Mouse (Mus musculus) v-Abl transformed pro-B cells (cell line): ENCODE data around the gene Mgam.
"Not testable (repeated sequence)": the region's sequence is repeated elsewhere in the genome, so short reads cannot be mapped to it uniquely, and the experiment has no call there.

ENCODE experiments used
- in situ Hi-C, 2 experiments: fragments of 400-800 bp; cut with MboI; formaldehyde crosslinking; loops; one replicate each; pipeline ENCODE4 v1.15.1; 2025; ENCODE audit not compliant: unreplicated experiment in 2 of 2

Gene Mgam

DNA sequence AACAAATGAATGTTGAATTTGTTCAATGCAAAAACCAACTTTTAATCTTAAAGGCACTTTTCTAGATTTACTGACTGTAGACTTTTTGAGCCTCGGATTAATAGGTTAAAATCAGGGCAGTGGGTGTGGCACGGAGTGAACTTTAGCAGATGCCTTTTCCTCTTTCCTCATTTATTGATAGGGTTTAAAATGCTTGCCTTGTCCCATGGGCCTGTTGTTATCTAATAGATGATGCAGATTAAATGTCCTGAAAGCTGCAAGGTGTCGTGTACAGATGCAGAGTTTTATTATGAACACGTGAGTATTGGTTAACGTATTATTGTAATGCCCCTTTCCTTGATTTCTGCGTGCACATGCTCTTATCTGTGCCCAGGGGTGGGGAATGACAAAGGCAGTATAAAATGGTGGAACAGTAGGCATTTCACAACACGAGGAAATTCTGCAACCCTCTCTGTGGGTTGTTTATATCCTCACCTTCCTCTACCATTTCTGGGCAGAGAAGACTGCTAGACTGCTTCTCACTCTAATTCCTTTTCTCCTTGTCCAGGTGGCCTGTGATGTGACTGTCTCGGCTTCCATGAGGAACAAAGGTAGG lies at the start of gene Mgam:
Gene Mgam, plus strand, starts transcription at position 426 of the 595 bp plus-strand sequence.
- in situ Hi-C loops: no loop called here

DNA sequence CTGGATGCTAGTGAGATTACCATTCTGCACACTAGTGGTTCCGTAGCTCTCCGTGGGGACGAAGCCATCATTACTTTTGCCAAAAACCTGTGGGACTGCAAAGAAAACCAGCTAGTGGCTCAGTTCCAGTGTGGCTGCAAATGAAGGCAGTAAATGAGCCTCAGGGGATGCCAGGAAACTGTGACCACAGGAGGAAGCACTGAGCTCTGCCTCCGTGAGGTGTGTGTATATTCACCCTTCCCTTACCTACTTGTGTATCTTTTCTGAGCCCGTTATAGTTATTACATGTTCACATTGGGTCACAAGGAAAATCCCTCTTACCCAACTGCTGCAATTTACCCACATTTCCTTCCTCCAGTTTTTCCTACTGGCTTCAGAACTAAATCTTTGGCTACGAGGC lies 44.3 kb upstream of the Mgam start:
- in situ Hi-C loops: no loop called here

DNA sequence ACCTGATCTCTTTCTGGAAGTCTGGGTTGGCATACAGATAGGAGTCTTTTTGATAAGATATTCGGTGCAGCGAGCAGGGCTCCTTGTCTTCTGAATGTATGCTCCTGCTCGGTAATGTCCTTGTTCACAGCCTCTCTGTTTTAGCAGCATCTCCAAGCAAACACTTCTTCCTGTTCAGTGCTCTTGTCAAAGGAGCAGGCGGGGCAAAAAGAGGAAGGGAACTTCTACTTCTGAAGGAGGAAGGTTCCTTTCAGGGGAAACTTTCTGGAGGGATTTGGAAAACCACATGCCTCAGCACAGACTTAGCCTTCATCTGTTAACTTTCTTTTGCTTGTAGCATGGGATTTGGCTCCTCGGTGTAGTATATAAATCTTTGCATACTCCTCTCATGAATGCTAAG lies 43.0 kb upstream of the Mgam start, which contains the start of gene Clec5a:
Gene Clec5a, minus strand, starts transcription at position 177 of the 400 bp plus-strand sequence.
- in situ Hi-C loops: no loop called here

DNA sequence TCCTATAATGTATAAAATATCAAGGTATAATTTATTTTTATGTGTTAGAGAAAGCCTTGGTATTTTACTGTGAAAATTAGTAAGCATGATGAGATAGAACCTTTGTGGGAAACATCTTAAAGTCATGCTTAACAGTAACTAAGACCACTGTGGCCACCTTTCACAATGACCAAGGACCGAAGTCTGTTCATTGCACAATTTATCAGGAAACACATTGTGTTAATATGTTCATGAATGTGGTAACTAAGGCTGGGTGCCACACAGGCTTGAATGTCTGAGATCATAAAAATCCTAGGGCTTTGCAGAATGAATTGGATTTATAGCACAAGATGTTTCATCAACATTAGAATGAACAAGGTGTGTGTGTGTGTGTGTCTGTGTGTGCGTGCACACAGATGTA lies 40.3 kb upstream of the Mgam start:
- in situ Hi-C loops: no loop called here

DNA sequence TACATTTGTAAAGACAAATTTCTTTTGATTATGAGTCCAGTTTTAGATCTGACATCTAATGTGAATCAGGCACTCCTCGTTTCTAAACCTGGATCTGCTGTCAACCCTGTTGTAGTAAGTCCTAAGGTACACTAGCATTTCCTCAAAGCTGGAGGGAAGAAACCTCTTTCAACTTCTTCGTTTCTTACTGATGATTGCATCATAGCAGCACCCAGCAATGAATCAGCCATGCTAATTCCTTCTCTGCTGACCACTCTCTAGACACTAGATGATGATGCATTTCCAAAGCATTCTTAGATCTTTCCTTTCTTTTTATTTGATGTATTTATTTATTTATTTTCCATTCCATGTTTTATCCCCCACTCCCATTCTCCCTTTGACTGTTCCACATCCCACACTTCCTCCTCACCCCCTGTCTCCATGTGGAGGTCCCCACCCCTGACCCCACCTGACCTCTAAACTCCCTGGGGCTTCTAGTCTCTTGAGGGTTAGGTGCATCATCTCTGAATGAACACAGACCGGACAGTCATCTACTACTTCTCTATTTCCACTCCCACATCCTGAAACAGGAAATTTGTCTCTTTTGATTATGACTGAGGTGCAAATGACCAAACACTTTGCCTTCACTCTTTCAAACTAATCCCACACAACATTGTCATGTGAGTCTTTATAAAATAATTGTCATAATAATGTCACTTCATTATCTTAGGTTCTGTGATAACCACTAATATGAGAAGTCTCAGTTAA lies 33.7 kb upstream of the Mgam start:
- in situ Hi-C loops: no loop called here

DNA sequence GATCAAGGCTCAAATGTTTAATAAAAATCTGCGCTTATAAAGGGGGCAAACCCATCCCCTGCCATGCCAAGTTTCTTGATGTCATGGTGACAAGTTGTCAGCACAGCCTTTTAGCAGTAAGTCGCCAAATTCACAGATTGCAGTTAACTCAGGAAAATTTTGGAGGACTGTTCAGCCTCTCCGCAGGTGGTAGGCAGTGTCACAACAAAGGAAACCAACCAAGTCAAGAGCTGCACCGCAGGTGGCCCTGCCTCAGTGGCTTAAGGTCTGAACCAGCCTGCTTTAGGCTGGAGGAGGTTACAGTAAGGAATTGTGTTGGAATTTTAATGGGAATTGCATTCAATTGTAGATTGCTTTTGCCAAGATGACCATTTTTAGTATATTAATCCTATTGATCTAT lies 30.1 kb upstream of the Mgam start:
- in situ Hi-C loops: not testable (repeated sequence)

DNA sequence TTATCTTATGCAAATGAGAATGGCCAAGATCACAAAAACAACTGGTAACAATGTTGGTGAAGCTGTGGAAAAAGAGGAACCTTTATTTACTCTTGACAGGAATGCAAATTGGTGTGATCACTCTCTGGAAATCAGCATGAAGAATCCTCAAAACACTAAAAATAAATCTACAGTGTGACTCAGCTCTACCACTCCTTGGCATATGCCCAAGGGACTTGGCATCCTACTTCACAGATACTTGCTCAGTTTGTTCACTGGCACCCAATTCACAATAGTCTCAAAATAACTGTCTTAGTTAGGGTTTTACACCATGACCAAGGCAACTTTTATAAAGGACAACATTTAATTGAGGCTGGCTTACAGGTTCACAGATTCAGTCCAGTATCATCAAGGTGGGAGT lies 21.2 kb upstream of the Mgam start:
- in situ Hi-C loops: no loop called here

DNA sequence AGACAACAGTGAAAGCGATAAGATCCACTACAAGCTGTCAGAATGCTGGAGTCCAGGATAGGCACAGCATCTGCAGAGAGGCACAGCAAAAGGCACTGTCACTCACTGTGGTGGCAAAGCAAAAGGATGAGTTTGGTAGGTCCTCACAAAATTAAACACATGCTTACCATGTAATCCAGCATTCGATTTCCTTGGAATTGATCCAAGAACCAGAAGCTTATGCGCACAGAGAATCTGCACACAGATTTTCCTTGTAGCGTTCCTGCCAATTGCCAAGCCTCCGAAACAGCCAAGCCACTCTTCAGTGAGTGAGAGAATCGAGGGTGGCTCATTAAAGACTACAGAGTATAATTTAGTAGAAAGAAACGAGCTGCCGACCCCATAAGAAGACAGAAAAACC lies 18.4 kb upstream of the Mgam start:
- in situ Hi-C loops: no loop called here

DNA sequence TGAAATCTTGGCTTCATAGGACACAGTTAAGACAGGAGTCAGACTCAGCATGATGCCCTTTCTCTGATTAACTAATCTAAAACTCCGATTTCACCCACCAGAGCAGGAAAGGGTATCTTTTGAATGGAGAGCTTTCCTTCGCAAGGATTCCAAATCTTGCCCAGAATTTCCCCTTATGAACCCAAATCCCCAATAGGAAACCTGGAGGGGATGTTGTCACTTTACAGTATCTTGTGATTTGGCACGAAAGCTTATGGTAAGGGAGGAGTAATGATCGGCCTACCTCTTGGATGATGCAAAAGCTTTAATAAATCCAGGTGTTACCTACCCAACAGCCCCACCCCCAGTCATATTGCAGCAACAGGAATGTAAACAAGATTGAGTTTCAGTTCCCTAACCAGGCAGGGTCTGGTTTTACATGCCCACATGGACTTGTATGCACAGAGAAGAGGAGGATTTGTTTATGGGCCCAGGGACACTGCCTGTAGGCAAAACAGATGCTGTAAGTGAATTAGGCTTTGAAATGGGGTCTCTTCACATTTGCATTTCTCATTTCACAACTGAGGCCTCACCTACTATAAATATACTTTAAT lies 15.3 kb upstream of the Mgam start, which contains the start of gene Tas2r138:
Gene Tas2r138, minus strand, starts transcription at position 51 of the 593 bp plus-strand sequence.
- in situ Hi-C loops: no loop called here

DNA sequence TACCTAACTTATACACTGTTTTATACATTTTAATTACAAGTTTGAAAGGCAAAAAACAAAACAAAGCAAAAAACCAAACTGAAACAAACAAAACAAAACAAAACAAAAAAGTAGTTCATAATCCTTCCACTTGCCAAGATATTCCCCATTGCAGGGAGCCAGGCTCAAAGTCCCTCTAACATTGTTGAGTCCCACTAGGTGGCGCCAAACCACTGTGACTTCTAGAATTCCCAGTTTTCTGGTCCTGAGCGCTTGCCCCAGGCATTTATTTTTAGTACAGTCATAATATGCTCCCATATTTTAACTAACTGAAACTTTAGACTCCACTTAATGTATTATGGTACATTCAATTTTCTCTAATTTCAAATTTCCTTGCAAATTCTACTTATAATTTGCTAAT lies 10.7 kb upstream of the Mgam start:
- in situ Hi-C loops: no loop called here

DNA sequence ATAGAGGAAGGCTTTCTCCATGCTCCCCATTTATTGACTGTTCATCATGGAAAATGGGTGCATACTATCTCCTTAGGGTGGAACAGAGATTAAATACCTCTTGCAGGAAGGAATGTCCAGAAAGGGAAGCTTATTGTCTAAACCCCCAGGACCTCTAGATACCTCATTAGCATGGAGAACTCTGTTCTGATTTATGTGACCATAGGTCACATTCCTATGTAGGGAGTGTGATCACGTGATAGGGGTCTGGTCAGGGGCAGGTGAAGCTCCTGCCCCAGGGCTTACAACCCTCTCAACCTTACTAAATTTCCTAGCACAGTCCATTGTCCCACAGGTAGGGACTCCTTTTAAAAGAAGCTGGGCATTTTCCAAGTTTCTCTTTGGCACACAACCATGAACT lies 2.5 kb upstream of the Mgam start:
- in situ Hi-C loops: no loop called here

DNA sequence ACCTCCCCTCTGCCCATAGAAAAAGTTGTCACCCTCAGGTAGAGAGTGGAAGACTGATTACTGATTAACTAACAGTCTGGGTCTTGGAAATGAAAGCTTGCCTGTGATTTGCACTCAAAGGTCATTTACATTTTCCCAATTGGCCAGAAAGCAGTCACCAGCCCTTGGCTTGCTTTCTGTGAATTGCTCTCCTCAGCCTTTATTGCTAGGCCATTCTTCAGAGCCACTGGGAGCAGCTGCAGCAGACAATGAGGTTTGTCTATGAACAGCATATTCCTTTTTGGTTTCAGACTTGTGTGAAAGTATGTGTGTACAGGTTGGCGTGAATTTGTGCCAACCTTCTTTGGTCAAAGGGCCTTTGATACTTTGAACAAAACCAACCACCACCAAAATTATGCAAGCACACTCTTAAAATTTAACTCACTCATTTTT lies 6.0 kb downstream of the Mgam start:
- in situ Hi-C loops: no loop called here

DNA sequence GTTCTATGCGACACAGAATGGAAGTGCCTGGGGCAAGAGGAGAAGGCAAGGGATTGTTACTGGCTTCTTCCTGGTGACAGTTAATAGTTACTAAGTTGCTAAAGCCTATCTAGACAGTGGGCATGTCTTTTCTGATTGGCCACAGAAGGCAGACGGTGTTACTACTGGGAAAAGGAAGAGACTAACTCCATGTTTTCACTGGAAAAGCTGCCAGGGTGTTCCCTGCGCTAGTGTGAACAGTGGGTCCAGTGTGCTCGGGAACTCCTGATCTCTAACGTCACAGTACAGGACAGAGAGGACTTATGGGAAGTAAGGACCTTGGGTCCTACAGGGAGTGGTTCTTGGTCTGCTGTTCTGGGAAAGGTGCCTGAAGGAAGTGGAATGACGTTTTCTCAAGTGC lies 6.9 kb downstream of the Mgam start:
- in situ Hi-C loops: no loop called here

DNA sequence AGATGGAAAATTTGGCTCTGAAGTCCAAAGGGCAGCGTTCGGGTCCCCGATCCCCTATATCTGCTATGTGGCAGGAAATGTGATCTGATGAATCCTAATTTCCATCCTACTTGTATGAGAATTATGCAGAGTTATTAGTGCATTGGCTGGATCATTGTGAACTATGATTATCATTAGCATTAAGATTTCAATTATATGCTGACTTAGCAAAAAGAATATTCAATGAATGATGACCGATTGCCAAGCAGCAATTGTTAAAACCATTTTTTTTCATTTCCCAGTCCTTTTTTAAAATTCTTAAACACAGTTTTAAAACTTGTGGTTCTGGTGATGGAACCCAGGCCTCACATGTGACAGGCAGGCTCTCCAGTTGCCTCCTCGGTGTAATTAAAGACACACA lies 9.1 kb downstream of the Mgam start:
- in situ Hi-C loops: no loop called here

DNA sequence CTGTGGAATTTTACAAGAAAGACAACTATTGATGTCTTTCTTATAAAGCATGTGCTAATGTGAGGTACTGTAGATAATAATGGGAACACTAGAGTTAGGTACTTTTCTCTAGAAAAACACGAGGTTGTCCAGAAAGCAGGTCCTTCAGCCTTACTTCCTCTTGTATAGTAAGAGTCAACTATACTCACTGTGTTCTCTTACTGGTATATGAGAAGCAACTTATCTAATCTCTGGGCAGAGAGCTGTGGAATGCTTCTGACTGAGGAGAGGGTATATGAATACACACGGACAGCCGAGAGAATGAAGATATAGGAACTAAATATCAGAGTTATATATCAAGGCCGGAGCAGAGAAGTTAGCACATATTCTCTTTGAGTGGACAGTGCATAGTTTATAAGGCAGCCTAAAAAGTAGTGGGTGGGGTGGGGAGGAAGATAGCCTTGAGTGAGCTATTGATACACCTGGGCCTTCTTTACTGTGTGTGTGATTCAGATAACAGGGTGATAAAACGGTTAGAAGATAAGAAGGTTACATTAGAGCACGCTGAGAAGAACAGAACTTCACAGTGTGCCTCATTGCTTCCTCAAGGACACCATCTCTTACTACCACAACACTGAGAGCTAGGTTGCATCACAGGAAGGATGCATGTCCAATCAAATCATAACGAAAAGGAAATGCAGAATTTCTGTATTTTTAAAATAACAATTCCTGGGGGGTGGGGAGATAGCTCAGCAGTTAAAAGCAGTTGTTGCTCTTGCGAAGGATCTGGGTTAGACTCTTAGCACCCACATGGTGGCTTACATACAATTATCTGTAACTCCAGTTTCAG lies 12.3 kb downstream of the Mgam start:
- in situ Hi-C loops: no loop called here

DNA sequence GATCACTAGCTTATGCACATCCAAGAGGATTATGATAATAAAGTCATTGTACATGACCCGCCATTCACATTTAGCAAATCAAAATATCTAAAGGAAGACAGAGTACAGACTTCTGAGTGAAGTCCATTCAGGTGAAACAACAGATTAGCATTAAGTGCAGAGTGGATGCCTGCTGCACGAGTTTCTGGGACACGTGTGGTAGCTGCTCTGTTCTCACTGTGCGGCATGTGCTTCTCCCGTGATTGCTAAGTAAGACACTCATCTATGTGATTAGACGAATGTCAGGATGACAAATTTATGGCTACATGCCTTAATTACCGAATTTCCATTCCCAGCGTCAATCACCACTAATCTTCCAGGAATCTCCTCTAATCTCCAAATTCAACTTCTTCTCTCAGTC lies 17.1 kb downstream of the Mgam start:
- in situ Hi-C loops: no loop called here

DNA sequence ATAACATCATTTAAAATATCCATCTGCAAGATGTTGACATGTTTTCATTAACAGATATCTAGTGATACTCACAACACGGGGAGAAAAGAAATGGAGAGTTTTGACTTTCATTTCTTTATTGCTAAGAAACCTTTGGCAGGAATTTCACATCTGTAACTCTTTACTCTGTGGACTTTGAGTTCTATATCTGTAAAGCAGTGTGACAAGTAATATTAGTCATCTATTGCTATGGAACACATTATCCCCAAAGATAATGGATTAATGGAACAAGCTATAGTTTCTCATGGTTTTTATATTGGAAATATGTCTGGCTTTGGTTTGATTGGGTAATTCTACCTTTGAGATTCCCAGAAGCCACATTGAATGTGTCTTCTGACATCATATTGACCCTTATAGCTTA lies 22.3 kb downstream of the Mgam start:
- in situ Hi-C loops: no loop called here

DNA sequence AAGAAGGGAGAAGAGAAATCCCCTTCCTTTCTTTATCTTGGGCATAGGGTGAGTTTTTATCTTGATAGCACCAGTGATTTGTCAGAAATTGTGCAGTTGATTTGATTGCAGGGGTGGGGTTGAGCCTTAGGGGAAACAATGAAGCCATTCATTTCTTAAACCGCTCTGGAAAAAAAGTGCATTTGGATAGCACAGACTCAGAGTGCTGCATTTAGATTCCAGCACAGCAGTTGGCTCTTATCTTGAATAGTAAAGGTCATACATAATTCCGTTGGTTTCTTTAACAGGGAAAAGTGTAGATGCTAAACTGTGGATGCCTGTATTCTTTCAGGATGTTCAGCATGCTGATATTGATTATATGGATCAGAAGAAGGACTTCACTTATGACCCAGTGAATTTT lies 32.3 kb downstream of the Mgam start:
- in situ Hi-C loops: no loop called here

DNA sequence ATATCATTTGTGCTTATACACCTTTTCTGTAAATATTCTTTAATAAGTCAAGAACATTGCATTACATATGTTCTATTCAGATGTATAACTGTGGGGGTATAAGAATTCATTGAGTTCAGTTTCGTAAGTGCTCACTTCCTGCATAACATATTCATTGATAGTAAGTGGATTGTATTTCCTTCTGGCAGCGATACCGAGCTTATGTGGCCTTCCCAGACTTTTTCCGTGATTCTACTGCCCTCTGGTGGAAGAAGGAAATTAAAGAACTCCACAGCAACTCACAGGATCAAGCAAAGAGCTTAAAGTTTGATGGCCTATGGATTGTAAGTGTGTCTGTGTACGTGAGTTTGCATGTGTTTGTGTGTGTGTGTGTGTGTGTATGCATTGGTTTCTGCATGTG lies 60.5 kb downstream of the Mgam start:
- in situ Hi-C loops: loop anchor here (5.0 to 25.0 kb wide), 4 partner anchors 207 to 1227 kb away; no protein-coding TSS in a partner anchor

DNA sequence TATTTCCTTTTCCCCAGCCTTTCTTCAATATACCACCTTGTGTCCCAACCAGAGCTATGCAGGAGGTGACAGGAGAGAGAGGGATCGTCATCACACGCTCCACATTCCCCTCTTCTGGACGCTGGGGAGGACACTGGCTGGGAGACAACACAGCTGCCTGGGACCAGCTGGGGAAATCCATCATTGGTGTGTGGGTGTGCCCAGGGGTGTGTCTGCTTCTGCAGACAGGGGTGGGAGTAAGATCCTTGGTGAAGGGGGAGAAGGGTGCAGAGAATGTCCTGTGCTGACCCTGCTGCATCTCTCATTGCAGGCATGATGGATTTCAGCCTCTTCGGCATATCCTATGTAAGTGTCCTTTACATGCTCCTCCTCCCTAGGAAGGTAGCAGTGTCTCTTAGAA lies 63.4 kb downstream of the Mgam start:
- in situ Hi-C loops: loop anchor here in 1 of 2 experiments (25.0 kb wide), 1 partner anchor 1230 kb away; no protein-coding TSS in a partner anchor

DNA sequence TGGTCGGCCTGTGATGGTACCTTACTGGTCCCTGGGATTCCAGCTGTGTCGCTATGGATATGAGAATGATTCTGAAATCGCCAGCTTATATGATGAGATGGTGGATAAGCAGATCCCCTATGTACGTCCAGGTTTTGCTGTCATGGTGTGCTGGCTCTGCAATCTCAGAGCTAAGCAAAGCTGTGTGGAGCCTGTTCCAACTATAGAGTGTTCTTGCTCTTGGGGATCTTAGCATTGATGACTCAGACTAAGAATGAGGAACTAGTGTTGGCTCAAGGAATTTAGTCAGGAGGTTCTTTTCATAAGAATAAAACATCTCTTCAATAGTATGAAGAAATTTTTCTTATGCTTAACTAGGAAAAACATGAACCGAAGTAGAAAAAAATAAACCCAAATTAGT lies 84.9 kb downstream of the Mgam start:
- in situ Hi-C loops: not testable (repeated sequence)
